7 mouse cellular contexts compared by ENCODE assay signal in the genomic region with DNA sequence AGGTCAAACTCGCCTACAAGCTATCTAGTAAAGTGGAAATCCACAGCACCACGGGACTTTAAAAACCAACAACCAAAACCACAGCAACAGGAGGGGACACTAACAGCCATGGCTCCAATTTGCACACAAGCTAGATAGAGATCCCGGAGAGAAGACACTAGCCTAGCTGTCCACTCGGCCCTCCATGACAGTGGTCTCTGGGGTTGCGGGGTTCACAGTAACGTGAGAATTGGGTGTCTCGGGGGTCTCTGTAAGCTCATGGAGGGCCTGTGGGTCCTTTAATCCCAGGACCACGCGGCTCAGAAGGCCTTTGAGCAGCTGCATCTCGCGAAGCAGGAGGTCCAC. TPM values are rescaled to one million over a fixed set of nuclear protein-coding genes. Genes with fewer than 3 reads are reported as not detected.
DNase-seq lines count a peak whose midpoint lies in the region; ATAC-seq and TF ChIP-seq lines count a peak whose summit lies in the region.

No protein-coding gene starts in this region.

- no peak; the same call in 1 of the 2 replicates for ATAC-seq in lung, embryonic 14.5 days (ENCODE audit: insufficient read depth)
- ATAC-seq in forebrain, embryonic 14.5 days: no peak
- no peak; the same call in 1 of the 2 replicates for ATAC-seq in limb, embryonic 11.5 days (ENCODE audit: insufficient number of reproducible peaks, low FRiP score, low TSS enrichment, low read depth)

- H3K36me3 ChIP-seq in lung, embryonic 14.5 days (ENCODE audit: insufficient read depth): no peaks in the 10 kb centered on the region
- H3K36me3 ChIP-seq in forebrain, embryonic 14.5 days (ENCODE audit: control insufficient read depth, insufficient read depth, low read length): no peaks in the 10 kb centered on the region
- H3K36me3 ChIP-seq in limb, embryonic 11.5 days (ENCODE audit: control insufficient read depth, insufficient read depth, low read length): no peaks in the 10 kb centered on the region

- H3K27me3 ChIP-seq in lung, embryonic 14.5 days (ENCODE audit: insufficient read depth, low read length): peaks cover 30% of the 10 kb centered on the region
- H3K27me3 ChIP-seq in forebrain, embryonic 14.5 days (replicated peaks; ENCODE audit: control insufficient read depth, insufficient read depth, low read length): peaks cover 47% of the 10 kb centered on the region
- peaks cover 28% of the 10 kb centered on the region for H3K27me3 ChIP-seq in limb, embryonic 11.5 days (ENCODE audit: control insufficient read depth, insufficient read depth, low read length)

- H3K27ac ChIP-seq in lung, embryonic 14.5 days (ENCODE audit: low read depth): no peak overlapping the region
- H3K27ac ChIP-seq in forebrain, embryonic 14.5 days (ENCODE audit: low read depth, low read length): no peak overlapping the region
- H3K27ac ChIP-seq in limb, embryonic 11.5 days (replicated peaks; ENCODE audit: low read depth, low read length): no peak overlapping the region

- H3K4me2 ChIP-seq in lung, embryonic 14.5 days: peak overlapping the region; percentile 91
- H3K4me2 ChIP-seq in forebrain, embryonic 14.5 days (ENCODE audit: low read length): peak overlapping the region; percentile 95
- H3K4me2 ChIP-seq in limb, embryonic 11.5 days (ENCODE audit: low read depth, severe bottlenecking): peak overlapping the region; percentile 99

- TF ChIP-seq POLR2A in lung, adult 2 months (IDR thresholded peaks at IDR 0.05; ENCODE audit: borderline replicate concordance, extremely low read depth, low read depth, low read length): no peak

- peaks cover 7% of the 10 kb centered on the region; the same call in 1 of the 2 replicates for H3K4me1 ChIP-seq in lung, embryonic 14.5 days (ENCODE audit: insufficient read depth)
- H3K4me1 ChIP-seq in lung, adult 2 months (ENCODE audit: control insufficient read depth, insufficient read depth, low read length): peaks cover 3% of the 10 kb centered on the region; the same call in 1 of the 2 replicates
- H3K4me1 ChIP-seq in forebrain, embryonic 14.5 days (ENCODE audit: control insufficient read depth, insufficient read depth, low read length): peaks cover 6% of the 10 kb centered on the region; the same call in 1 of the 2 replicates
- H3K4me1 ChIP-seq in limb, embryonic 11.5 days (ENCODE audit: control insufficient read depth, insufficient read depth, low read length): peaks cover 10% of the 10 kb centered on the region

- TF ChIP-seq CTCF in lung, embryonic 14.5 days (IDR thresholded peaks at IDR 0.05; ENCODE audit: low read depth): no peak
- no peak for TF ChIP-seq CTCF in lung, adult 2 months (IDR thresholded peaks at IDR 0.05; ENCODE audit: insufficient read depth, low read length)

- H3K9ac ChIP-seq in lung, embryonic 14.5 days: no peak overlapping the region; the same call in 1 of the 2 replicates
- H3K9ac ChIP-seq in forebrain, embryonic 14.5 days (ENCODE audit: low read length): peak overlapping the region; percentile 67
- 0 out of 2 replicates have a peak overlapping the region, but pooled peaks have one; percentile 43 for H3K9ac ChIP-seq in limb, embryonic 11.5 days (ENCODE audit: low read length)

- no peak for DNase-seq in lung, embryonic 14.5 days
- no peak for DNase-seq in lung, adult 2 months
- DNase-seq in forebrain, embryonic 14.5 days (ENCODE audit: low spot score): no peak
- DNase-seq in limb, embryonic 11.5 days (ENCODE audit: low spot score): peak; percentile 39
- DNase-seq in retina, embryonic 14.5 days (ENCODE audit: low spot score): peak; percentile 24
- DNase-seq in thymus, postnatal 0 days (ENCODE audit: low spot score): no peak
- DNase-seq in thymus, postnatal 14 days: no peak

- 24% methylated on average over 11 of the region's 11 CpGs for WGBS in lung, embryonic 14.5 days
- WGBS in lung, adult 2 months: 29% methylated on average over 11 of the region's 11 CpGs
- 22% methylated on average over 11 of the region's 11 CpGs for WGBS in forebrain, embryonic 14.5 days
- WGBS in limb, embryonic 11.5 days: 23% methylated on average over 11 of the region's 11 CpGs

- H3K9me3 ChIP-seq in lung, embryonic 14.5 days (ENCODE audit: low read depth, low read length): no peaks in the 10 kb centered on the region
- H3K9me3 ChIP-seq in forebrain, embryonic 14.5 days (replicated peaks; ENCODE audit: control insufficient read depth, low read length): no peaks in the 10 kb centered on the region
- no peaks in the 10 kb centered on the region for H3K9me3 ChIP-seq in limb, embryonic 11.5 days (ENCODE audit: control insufficient read depth, low read length)

- H3K4me3 ChIP-seq in lung, embryonic 14.5 days (ENCODE audit: low read depth, low read length): peak overlapping the region; percentile 50
- H3K4me3 ChIP-seq in lung, adult 2 months (replicated peaks; ENCODE audit: extremely low read depth, low read depth, low read length): no peak overlapping the region
- peak overlapping the region; percentile 53 for H3K4me3 ChIP-seq in forebrain, embryonic 14.5 days (ENCODE audit: low read depth, low read length)
- peak overlapping the region; percentile 46 for H3K4me3 ChIP-seq in limb, embryonic 11.5 days (ENCODE audit: low read depth, low read length)

RNA-seq across cellular contexts. Expression of gene Fcrlb, which starts 5.7 kb away (rescaled TPM):
- not detected in 2 replicates for polyA plus RNA-seq in lung, embryonic 14.5 days (2014; fragmentation: Nextera tagmentation; extraction: Ambion mirVana)
- polyA plus RNA-seq in lung, adult 2 months (2012; rRNA removed): 0.71 and 1.2 TPM in 2 replicates
- polyA plus RNA-seq in forebrain, embryonic 14.5 days (2014; fragmentation: Nextera tagmentation; extraction: Ambion mirVana): not detected in 2 replicates
- polyA plus RNA-seq in limb, embryonic 11.5 days (2014; fragmentation: Nextera tagmentation; extraction: Ambion mirVana): not detected in 2 replicates
- 0.19 and 0.73 TPM in 2 replicates for polyA plus RNA-seq in thymus, postnatal 0 days (2015; fragmentation: Nextera tagmentation; extraction: Ambion mirVana)

RNA-seq across cellular contexts. Expression of gene Fcrla, which starts 20.3 kb away (rescaled TPM):
- not detected in 2 replicates for polyA plus RNA-seq in lung, embryonic 14.5 days (2014; fragmentation: Nextera tagmentation; extraction: Ambion mirVana)
- 8.0 and 8.7 TPM in 2 replicates for polyA plus RNA-seq in lung, adult 2 months (2012; rRNA removed)
- polyA plus RNA-seq in forebrain, embryonic 14.5 days (2014; fragmentation: Nextera tagmentation; extraction: Ambion mirVana): not detected in 2 replicates
- not detected in 2 replicates for polyA plus RNA-seq in limb, embryonic 11.5 days (2014; fragmentation: Nextera tagmentation; extraction: Ambion mirVana)
- polyA plus RNA-seq in thymus, postnatal 0 days (2015; fragmentation: Nextera tagmentation; extraction: Ambion mirVana): 1.4 and 1.5 TPM in 2 replicates

RNA-seq across cellular contexts. Expression of gene Dusp12, which starts 21.7 kb away (rescaled TPM):
- 36.7 and 39.9 TPM in 2 replicates for polyA plus RNA-seq in lung, embryonic 14.5 days (2014; fragmentation: Nextera tagmentation; extraction: Ambion mirVana)
- 17.3 and 18.8 TPM in 2 replicates for polyA plus RNA-seq in lung, adult 2 months (2012; rRNA removed)
- 36.8 and 39.7 TPM in 2 replicates for polyA plus RNA-seq in forebrain, embryonic 14.5 days (2014; fragmentation: Nextera tagmentation; extraction: Ambion mirVana)
- polyA plus RNA-seq in limb, embryonic 11.5 days (2014; fragmentation: Nextera tagmentation; extraction: Ambion mirVana): 40.8 and 44.9 TPM in 2 replicates
- 30.0 and 30.5 TPM in 2 replicates for polyA plus RNA-seq in thymus, postnatal 0 days (2015; fragmentation: Nextera tagmentation; extraction: Ambion mirVana)

RNA-seq across cellular contexts. Expression of gene Gm26620, which starts 22.2 kb away (rescaled TPM):
- polyA plus RNA-seq in lung, embryonic 14.5 days (2014; fragmentation: Nextera tagmentation; extraction: Ambion mirVana): 0.66 TPM in 1 of 2 replicates, not detected in the other
- polyA plus RNA-seq in lung, adult 2 months (2012; rRNA removed): 0.45 and 1.2 TPM in 2 replicates
- polyA plus RNA-seq in forebrain, embryonic 14.5 days (2014; fragmentation: Nextera tagmentation; extraction: Ambion mirVana): 0.29 and 0.64 TPM in 2 replicates
- polyA plus RNA-seq in limb, embryonic 11.5 days (2014; fragmentation: Nextera tagmentation; extraction: Ambion mirVana): 0.72 TPM in 1 of 2 replicates, not detected in the other
- polyA plus RNA-seq in thymus, postnatal 0 days (2015; fragmentation: Nextera tagmentation; extraction: Ambion mirVana): 0.34 and 0.45 TPM in 2 replicates

RNA-seq across cellular contexts. Expression of gene Atf6, which starts 39.5 kb away (rescaled TPM):
- polyA plus RNA-seq in lung, embryonic 14.5 days (2014; fragmentation: Nextera tagmentation; extraction: Ambion mirVana): 9.9 and 11.2 TPM in 2 replicates
- 13.2 and 18.8 TPM in 2 replicates for polyA plus RNA-seq in lung, adult 2 months (2012; rRNA removed)
- 7.5 and 8.9 TPM in 2 replicates for polyA plus RNA-seq in forebrain, embryonic 14.5 days (2014; fragmentation: Nextera tagmentation; extraction: Ambion mirVana)
- polyA plus RNA-seq in limb, embryonic 11.5 days (2014; fragmentation: Nextera tagmentation; extraction: Ambion mirVana): 7.6 and 8.1 TPM in 2 replicates
- polyA plus RNA-seq in thymus, postnatal 0 days (2015; fragmentation: Nextera tagmentation; extraction: Ambion mirVana): 5.9 and 6.1 TPM in 2 replicates

Comparison
In these comparisons a context has a peak if more than half of its experiments do, and no peak if none do; other contexts are left out.
1. DNase-seq: peak in limb, embryonic 11.5 days (single experiment) and retina, embryonic 14.5 days (single experiment); none in lung, embryonic 14.5 days (single experiment), lung, adult 2 months (single experiment), forebrain, embryonic 14.5 days (single experiment), thymus, postnatal 0 days (single experiment) and thymus, postnatal 14 days (single experiment).
2. Peak in every context shown above with its lines, with median percentiles within 50 percentile points of each other: H3K4me2 ChIP-seq.